Mouse (Mus musculus): ENCODE measurements around the gene Igfbp7. TPM values are rescaled to one million over a fixed set of nuclear protein-coding genes. Genes with fewer than 3 reads are reported as not detected.

The Igfbp7 gene
- total and polyA plus RNA-seq, 3 experiments = 0.07 TPM; not detected in 2

DNA sequence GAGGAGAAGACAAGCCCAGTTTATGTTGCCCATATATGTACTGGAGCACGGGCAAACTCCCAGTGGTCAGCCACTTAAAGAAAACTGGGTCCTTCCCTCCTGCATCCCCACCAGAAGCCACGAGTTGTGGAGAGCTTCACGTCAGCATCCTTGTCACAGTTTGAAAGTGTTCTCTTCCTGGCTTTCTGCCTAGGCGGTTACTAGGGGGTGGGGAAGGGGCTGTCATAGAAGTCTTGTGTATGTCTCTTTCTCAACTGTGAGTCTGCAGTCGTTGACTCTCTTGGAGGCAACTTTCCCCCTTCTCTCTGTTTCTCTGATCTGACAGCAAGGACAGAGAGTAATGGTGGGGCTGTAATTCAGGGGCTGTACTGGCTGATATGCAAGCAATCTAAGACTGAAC lies 5.7 kb downstream of the Igfbp7 start:
- no peak for DNase-seq (ENCODE audit: low read depth, low spot score)
- H3K9ac ChIP-seq (ENCODE audit: control insufficient read depth, low read depth, low read length, poor library complexity, severe bottlenecking) = no peak overlapping the region
- H3K79me2 ChIP-seq (ENCODE audit: control insufficient read depth, insufficient read depth, low read length, poor library complexity) = no peaks in the 10 kb centered on the region
- H3K36me3 ChIP-seq (ENCODE audit: control insufficient read depth in 1 of 2, insufficient read depth in 2 of 2, low read length in 2 of 2) = no peaks in the 10 kb centered on the region
- no peak overlapping the region for H3K4me3 ChIP-seq (ENCODE audit: control insufficient read depth in 1 of 2, insufficient read depth in 1 of 2, low read depth in 2 of 2, low read length in 2 of 2)
- H3K4me1 ChIP-seq (ENCODE audit: control insufficient read depth in 1 of 2, insufficient read depth in 2 of 2, low read length in 2 of 2) = no peaks in the 10 kb centered on the region
- H3K9me3 ChIP-seq (replicated peaks; ENCODE audit: insufficient read depth, low read length) = no peaks in the 10 kb centered on the region
- TF ChIP-seq EP300 (IDR thresholded peaks at IDR 0.05; ENCODE audit: low read depth in 1 of 2, low read length in 2 of 2) = no peak
- no peak for TF ChIP-seq MAX (IDR thresholded peaks at IDR 0.05; ENCODE audit: low read length)
- TF ChIP-seq CHD2 (IDR thresholded peaks at IDR 0.05; ENCODE audit: low read length) = no peak
- no peak for TF ChIP-seq ZNF384 (IDR thresholded peaks at IDR 0.05; ENCODE audit: low read depth, low read length)
- no peak for TF ChIP-seq MYC (IDR thresholded peaks at IDR 0.05; ENCODE audit: low read depth, low read length)
- TF ChIP-seq MAZ (IDR thresholded peaks at IDR 0.05; ENCODE audit: low read depth, low read length) = no peak
- no peak for TF ChIP-seq E2F4 (IDR thresholded peaks at IDR 0.05; ENCODE audit: borderline replicate concordance, low read depth, low read length)
- no peaks in the 10 kb centered on the region for H3K27me3 ChIP-seq (ENCODE audit: control insufficient read depth in 1 of 2, insufficient read depth in 2 of 2, low read length in 2 of 2)
- no peak overlapping the region for H3K27ac ChIP-seq (ENCODE audit: control insufficient read depth, low read depth, low read length)

DNA sequence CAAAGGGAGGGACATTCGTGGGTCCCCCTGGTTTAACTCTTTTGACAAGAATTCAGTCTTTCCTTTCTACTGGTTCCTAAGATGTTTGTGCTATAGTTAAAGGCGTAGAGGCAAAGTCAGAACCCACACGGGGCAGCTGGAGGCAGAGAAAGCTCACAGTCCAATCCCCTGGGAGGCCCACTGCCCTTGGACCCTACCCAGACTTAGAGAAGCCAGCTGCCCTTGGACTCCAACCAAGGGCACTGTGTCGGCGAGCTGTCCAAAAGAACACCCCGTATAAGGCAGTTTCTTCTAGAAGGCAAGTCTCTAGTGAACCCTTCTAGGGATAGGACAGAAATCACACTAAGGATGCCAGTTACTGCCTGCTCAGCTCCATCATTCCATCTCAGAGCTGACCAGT lies 7.0 kb downstream of the Igfbp7 start:
- TF ChIP-seq POLR2A (IDR thresholded peaks at IDR 0.05; ENCODE audit: control insufficient read depth in 1 of 2, insufficient read depth in 1 of 2, low read depth in 1 of 2, low read length in 2 of 2, poor library complexity in 1 of 2) (no peak), MYB (IDR thresholded peaks at IDR 0.05; ENCODE audit: low read depth, low read length) (no peak), GABPA (IDR thresholded peaks at IDR 0.05; ENCODE audit: low read depth, low read length) (no peak), RCOR1 (IDR thresholded peaks at IDR 0.05; ENCODE audit: low read depth, low read length) (no peak), TAL1 (IDR thresholded peaks at IDR 0.05; ENCODE audit: low read length) (no peak), E2F4 (IDR thresholded peaks at IDR 0.05; ENCODE audit: borderline replicate concordance, low read depth, low read length) (no peak), MEF2A (IDR thresholded peaks at IDR 0.05; ENCODE audit: extremely low read depth, insufficient replicate concordance, low read depth, low read length, poor library complexity, severe bottlenecking) (no peak), ZC3H11A (IDR thresholded peaks at IDR 0.05; ENCODE audit: low read depth, low read length) (no peak), NELFE (IDR thresholded peaks at IDR 0.05; ENCODE audit: low read depth, low read length) (no peak), GATA1 (IDR thresholded peaks at IDR 0.05; ENCODE audit: low read depth, low read length) (no peak)
- no peak for DNase-seq (ENCODE audit: low read depth, low spot score)
- no peaks in the 10 kb centered on the region for H3K27me3 ChIP-seq (ENCODE audit: control insufficient read depth in 1 of 2, insufficient read depth in 2 of 2, low read length in 2 of 2)
- no peak overlapping the region for H3K9ac ChIP-seq (ENCODE audit: control insufficient read depth, low read depth, low read length, poor library complexity, severe bottlenecking)
- H3K36me3 ChIP-seq (ENCODE audit: control insufficient read depth in 1 of 2, insufficient read depth in 2 of 2, low read length in 2 of 2) = no peaks in the 10 kb centered on the region
- H3K4me1 ChIP-seq (ENCODE audit: control insufficient read depth in 1 of 2, insufficient read depth in 2 of 2, low read length in 2 of 2) = no peaks in the 10 kb centered on the region
- no peaks in the 10 kb centered on the region for H3K9me3 ChIP-seq (replicated peaks; ENCODE audit: insufficient read depth, low read length)
- H3K27ac ChIP-seq (ENCODE audit: control insufficient read depth, low read depth, low read length) = no peak overlapping the region
- no peaks in the 10 kb centered on the region for H3K79me2 ChIP-seq (ENCODE audit: control insufficient read depth, insufficient read depth, low read length, poor library complexity)
- no peak overlapping the region for H3K4me3 ChIP-seq (ENCODE audit: control insufficient read depth in 1 of 2, insufficient read depth in 1 of 2, low read depth in 2 of 2, low read length in 2 of 2)

DNA sequence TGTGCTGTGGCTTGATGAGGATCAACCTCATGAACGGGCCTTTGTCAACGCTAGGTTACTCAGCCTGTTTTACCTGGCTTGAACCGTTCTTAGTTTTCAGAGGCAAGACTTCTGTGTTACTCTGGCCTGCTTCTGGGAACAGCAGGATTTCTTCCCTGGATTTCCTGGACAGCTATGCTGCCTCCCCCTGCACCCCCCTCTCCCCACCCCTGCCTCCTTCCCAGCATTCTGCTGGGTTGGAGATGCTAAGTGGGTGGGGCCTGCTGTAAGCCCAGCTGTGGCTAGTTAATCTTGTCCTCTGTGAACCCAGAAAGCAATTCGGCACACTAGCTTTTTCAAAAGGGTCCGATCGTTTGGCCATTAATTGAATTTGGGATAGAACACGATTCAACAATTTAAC lies 7.7 kb downstream of the Igfbp7 start:
- Histone ChIP-seq H3K36me3 (ENCODE audit: control insufficient read depth in 1 of 2, insufficient read depth in 2 of 2, low read length in 2 of 2) (no peaks in the 10 kb centered on the region), H3K27me3 (ENCODE audit: control insufficient read depth in 1 of 2, insufficient read depth in 2 of 2, low read length in 2 of 2) (no peaks in the 10 kb centered on the region), H3K79me2 (ENCODE audit: control insufficient read depth, insufficient read depth, low read length, poor library complexity) (no peaks in the 10 kb centered on the region), H3K27ac (ENCODE audit: control insufficient read depth, low read depth, low read length) (no peak overlapping the region), H3K9me3 (replicated peaks; ENCODE audit: insufficient read depth, low read length) (no peaks in the 10 kb centered on the region), H3K9ac (ENCODE audit: control insufficient read depth, low read depth, low read length, poor library complexity, severe bottlenecking) (no peak overlapping the region), H3K4me3 (ENCODE audit: control insufficient read depth in 1 of 2, insufficient read depth in 1 of 2, low read depth in 2 of 2, low read length in 2 of 2) (no peak overlapping the region), H3K4me1 (ENCODE audit: control insufficient read depth in 1 of 2, insufficient read depth in 2 of 2, low read length in 2 of 2) (no peaks in the 10 kb centered on the region)
- TF ChIP-seq MAFK (IDR thresholded peaks at IDR 0.05; ENCODE audit: borderline replicate concordance, low read depth, low read length) (no peak), USF1 (IDR thresholded peaks at IDR 0.05; ENCODE audit: low read depth, low read length) (no peak), TAL1 (IDR thresholded peaks at IDR 0.05; ENCODE audit: low read length) (no peak), MYB (IDR thresholded peaks at IDR 0.05; ENCODE audit: low read depth, low read length) (no peak), RCOR1 (IDR thresholded peaks at IDR 0.05; ENCODE audit: low read depth, low read length) (no peak), POLR2A (IDR thresholded peaks at IDR 0.05; ENCODE audit: control insufficient read depth in 1 of 2, insufficient read depth in 1 of 2, low read depth in 1 of 2, low read length in 2 of 2, poor library complexity in 1 of 2) (no peak), POLR2AphosphoS5 (IDR thresholded peaks at IDR 0.05; ENCODE audit: borderline replicate concordance, low read depth, low read length) (no peak), ELF1 (IDR thresholded peaks at IDR 0.05; ENCODE audit: low read depth, low read length) (no peak), ZKSCAN1 (IDR thresholded peaks at IDR 0.05; ENCODE audit: low read depth, low read length) (no peak), JUND (IDR thresholded peaks at IDR 0.05; ENCODE audit: low read depth, low read length) (no peak), HCFC1 (IDR thresholded peaks at IDR 0.05; ENCODE audit: low read depth, low read length) (no peak), KAT2A (conservative IDR thresholded peaks at IDR 0.05; ENCODE audit: low read depth, low read length) (no peak), ZMIZ1 (IDR thresholded peaks at IDR 0.05; ENCODE audit: low read depth, low read length) (no peak)
- DNase-seq (ENCODE audit: low read depth, low spot score) = no peak

All from MEL (cell line).